Mouse (Mus musculus): ENCODE results near the gene Mettl17.

Gene Mettl17

DNA sequence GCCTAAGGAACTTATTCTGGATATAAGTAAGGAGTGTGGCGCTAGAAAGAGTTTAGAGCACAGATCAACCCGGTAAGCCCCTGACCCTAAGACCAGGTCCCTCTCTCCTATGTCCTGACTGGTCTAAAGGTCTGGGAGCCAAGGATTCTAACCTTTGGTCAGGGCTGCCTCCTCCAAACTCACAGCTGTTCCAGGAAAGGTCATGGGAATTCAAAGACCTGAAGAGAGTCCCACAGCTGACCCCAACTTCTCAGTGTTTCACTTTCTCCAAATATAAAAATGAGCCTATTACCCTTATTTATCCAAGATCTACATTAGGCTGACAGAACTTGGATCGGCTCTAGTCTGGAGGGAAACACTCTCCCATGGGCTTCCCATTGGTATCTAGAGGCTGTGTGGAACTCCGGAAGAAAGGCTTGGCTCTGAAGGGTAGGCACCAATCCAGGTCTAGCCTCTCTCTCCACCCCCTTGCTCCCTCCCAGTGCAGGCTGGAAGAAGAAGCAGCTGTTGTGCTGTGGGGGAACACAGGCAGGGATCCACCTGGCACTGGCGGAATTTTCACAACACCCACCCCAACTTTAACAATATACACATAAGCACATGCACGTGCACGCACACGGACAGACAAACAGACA, 44.8 kb downstream of the Mettl17 start:
- peak; percentile 69 for DNase-seq (ENCODE audit: low spot score)

DNA sequence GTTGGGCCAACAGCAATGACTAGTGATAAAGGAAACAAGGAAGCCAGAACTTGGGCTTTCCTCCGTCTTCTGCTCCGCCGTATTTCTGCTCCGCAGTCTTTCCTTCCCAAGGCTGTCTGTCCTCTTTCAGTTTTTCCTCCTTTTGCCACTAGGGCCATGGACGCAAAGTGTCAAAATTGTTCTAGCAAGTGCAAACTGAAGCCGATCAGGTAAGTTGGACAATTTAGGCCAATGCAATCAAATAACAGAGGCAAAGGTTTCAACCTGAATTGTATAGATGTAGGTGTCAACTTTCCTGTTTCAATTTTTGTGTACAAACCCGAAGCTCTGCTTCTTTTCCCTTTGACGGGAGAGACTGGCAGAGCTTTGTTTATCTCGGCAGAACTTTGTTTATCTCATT, 45.3 kb downstream of the Mettl17 start:
- DNase-seq (ENCODE audit: low spot score), result no peak

DNA sequence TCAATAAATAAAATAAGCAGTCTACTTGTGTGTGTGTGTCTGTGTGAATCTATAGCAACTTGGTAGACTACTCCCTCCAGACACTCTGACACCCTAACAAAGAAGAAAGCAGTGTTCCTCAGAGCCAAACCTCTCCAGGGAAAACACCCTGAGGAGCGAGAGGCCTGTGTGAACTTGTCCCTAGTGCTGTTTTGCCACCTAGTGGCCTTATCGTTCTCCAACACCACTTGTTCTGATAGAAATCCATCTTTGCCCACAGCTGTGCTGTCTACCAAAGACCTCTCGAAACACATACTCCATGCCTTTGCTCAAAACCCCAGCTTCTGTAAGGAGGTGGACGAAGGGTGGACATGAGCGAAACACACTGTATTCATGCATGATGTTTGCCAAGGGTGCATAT, 46.2 kb downstream of the Mettl17 start:
- peak; percentile 77 for DNase-seq (ENCODE audit: low spot score)

DNA sequence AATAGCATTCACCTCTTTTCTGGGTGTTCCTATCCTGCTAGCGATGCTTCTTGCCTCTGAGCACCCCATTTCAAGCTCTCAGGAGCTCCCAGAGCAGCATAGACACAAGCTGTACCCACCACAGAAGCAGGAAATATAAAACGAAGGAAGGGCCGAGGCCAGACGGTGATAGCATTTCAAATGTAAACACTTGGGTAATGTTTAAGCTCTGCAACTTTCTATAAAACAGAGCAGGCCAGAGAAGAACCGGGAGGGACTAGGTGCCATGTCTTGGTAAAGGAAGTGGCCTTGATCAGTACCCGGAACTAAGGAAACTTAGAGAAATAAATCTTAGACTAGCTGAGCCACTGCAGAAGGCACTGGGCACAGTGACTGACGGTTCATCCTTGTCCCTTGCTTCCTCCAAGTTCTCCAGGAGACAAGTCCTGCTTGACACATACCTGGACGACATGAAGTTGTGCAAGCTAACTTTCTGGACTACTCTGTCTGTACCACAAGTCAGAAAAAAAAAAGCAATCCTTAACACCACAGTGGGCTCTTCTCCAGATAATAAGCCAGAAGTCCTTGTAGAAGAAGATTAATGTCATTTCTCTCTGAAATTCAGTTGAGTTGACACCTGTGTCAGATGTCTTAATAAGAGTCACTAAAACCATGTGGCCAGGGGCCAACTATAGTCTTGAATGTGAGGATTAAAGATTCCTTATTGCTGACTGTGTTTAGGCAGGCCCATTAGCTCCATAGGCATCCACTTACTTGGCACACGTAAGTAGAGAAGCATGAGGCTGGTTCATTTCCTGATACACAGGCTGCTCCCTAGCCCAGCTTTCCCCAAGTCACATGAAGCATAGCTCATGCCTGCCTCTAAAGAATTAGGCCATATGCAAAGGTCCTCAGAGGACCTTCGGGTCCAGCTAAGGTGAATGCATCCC, 47.7 kb downstream of the Mettl17 start:
- DNase-seq (ENCODE audit: low spot score), result no peak

DNA sequence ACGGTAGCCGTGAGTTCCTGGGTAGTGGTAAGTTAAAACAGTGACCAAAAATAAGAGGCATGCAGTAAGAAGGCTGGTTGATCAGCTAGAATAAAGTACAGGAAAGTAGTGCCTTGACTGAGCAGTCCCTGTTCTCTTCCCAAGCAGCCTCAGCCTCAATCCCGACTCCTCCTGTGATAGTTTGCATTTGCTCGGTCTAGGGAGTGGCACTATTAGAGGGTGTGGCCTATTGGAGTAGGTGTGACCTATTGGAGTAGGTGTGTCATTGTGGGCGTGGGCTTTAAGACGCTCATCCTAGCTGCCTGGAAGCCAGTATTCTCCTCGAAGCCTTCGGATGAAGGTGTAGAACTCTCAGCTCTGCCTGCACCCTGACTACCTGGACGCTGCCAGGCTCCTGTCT, 54.4 kb downstream of the Mettl17 start:
- DNase-seq (ENCODE audit: low spot score), result no peak

DNA sequence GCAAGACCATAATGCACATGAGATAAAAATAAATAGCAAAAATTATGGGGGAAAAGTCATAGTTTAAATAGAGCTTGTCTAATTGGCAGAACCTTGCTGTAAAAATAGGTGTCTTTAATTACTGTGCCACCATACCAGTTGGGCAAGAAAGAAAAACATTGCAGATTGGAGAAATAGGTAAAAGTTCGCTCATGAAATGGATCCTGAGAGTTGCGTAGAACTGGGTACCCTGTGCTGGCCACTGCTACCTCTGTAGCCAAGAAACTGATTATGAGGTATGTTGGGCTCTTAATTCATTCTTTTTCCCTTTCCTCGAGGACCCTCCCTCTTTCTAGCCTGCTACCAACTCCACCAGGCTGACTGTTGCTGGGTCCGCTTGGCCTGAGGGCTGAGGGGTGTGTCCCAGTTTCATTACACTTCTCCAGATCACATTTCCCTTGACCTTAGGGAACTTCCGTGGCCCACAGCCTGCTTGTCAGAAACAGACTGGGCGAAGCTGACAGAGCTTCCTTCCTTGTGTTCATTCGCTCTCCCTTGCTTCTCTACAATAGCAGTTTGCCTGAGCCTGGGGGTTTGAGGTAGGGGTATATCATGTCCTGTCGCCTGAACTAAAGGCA, 56.4 kb downstream of the Mettl17 start:
- DNase-seq (ENCODE audit: low spot score), result peak; percentile 39

DNA sequence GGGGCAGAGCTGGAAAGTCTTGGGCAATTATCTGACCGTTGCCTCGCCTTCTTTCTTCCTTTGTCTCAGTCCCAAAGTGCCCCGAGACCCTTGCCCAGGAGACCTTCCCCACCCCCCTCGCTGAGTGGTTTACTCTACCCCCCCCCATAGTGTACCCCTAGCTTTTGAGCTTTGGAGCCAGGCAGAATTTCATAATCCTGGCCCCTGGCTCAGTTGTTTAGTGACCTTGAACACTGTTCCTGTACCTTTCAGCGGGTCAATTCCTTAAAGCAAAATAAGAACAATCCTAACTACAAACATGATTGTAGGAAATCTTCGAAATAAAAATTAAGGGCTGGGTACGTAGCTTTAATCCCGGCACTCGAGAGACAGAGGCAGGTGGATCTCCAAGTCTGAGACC, 56.9 kb downstream of the Mettl17 start:
- DNase-seq (ENCODE audit: low spot score), result no peak

DNA sequence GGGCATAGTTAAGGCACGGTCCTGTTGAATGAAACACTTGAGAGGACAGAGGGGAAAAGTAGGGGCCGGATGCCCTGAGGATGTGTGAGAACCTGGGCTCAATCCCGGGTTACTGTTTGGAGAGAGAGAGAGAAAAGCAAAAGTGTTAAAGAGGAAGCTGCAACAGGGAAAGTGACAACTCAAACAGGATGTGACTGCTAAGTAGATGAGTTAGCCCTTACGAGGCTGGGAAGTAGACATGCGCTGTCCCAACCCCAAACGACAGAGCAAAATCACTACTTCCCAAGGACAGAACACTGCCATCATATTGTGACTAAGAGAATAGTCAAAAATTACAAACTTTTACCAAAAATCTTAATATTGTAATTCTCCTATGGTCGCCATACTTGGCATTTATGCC, 57.6 kb downstream of the Mettl17 start:
- no peak for DNase-seq (ENCODE audit: low spot score)

Measured in lung, postnatal 25 days (tissue).